Mouse (Mus musculus): ENCODE data around the gene Trpm3. TPM values are rescaled to one million over a fixed set of nuclear protein-coding genes. Genes with fewer than 3 reads are reported as not detected.

Trpm3 gene
- polyA plus RNA-seq, 1 experiment, result 0.22 TPM

- Histone ChIP-seq H3K9me3 (replicated peaks; ENCODE audit: control insufficient read depth, insufficient read depth, low read length, poor library complexity, severe bottlenecking) (peaks cover 4% of the 10 kb centered on the region; the same call in 1 of the 2 replicates), H3K4me1 (ENCODE audit: control insufficient read depth, insufficient read depth, low read length) (no peaks in the 10 kb centered on the region), H3K27ac (ENCODE audit: insufficient read depth, low read length) (no peak overlapping the region), H3K27me3 (ENCODE audit: control insufficient read depth, insufficient read depth, low read length, poor library complexity, severe bottlenecking) (no peaks in the 10 kb centered on the region), H3K4me3 (ENCODE audit: low read depth, low read length) (no peak overlapping the region), H3K36me3 (ENCODE audit: control insufficient read depth, insufficient read depth, low read length, poor library complexity, severe bottlenecking) (no peaks in the 10 kb centered on the region), H3K9ac (ENCODE audit: low read depth, poor library complexity, severe bottlenecking) (no peak overlapping the region)
- TF ChIP-seq EP300 (IDR thresholded peaks at IDR 0.05; ENCODE audit: insufficient read depth, low read depth, low read length), result no peak
Observed at GRCm38 (mm10) chr19:22719027-22719426, 580.2 kb downstream of the Trpm3 start.

DNA sequence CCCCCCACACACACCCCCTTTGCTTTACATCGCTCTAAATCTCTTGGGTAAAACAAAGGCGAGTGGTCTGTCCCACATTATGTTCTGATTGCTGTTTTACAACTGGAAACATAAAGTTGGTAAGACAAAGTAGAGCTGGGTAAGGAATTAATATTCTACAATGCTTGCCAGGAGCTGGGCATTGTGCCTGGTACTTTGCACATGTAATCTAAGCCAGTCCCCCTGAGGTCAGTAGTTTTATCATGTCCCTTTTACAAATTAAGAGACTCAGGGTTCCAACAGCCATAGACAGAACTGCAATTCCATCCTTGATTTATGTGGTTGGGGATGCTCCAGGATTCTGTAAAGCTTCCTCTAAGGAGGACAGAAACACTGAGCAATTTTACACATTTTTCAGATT, 591.0 kb downstream of the Trpm3 start:
- Histone ChIP-seq H3K27me3 (ENCODE audit: control insufficient read depth, insufficient read depth, low read length, poor library complexity, severe bottlenecking) (no peaks in the 10 kb centered on the region), H3K9ac (ENCODE audit: low read depth, poor library complexity, severe bottlenecking) (no peak overlapping the region), H3K9me3 (replicated peaks; ENCODE audit: control insufficient read depth, insufficient read depth, low read length, poor library complexity, severe bottlenecking) (no peaks in the 10 kb centered on the region), H3K36me3 (ENCODE audit: control insufficient read depth, insufficient read depth, low read length, poor library complexity, severe bottlenecking) (no peaks in the 10 kb centered on the region), H3K4me1 (ENCODE audit: control insufficient read depth, insufficient read depth, low read length) (no peaks in the 10 kb centered on the region), H3K4me3 (ENCODE audit: low read depth, low read length) (no peak overlapping the region), H3K27ac (ENCODE audit: insufficient read depth, low read length) (no peak overlapping the region)
- TF ChIP-seq CTCF (IDR thresholded peaks at IDR 0.05; ENCODE audit: low read depth, low read length), result no peak
- no peak for TF ChIP-seq POLR2A (IDR thresholded peaks at IDR 0.05; ENCODE audit: insufficient read depth, low read length)
- TF ChIP-seq EP300 (IDR thresholded peaks at IDR 0.05; ENCODE audit: insufficient read depth, low read depth, low read length), result no peak

GRCm38 (mm10) chr19:22730971-22731370, 592.1 kb downstream of the Trpm3 start:
- no peak overlapping the region for H3K4me3 ChIP-seq (ENCODE audit: low read depth, low read length)
- TF ChIP-seq POLR2A (IDR thresholded peaks at IDR 0.05; ENCODE audit: insufficient read depth, low read length) (no peak), CTCF (IDR thresholded peaks at IDR 0.05; ENCODE audit: low read depth, low read length) (no peak), EP300 (IDR thresholded peaks at IDR 0.05; ENCODE audit: insufficient read depth, low read depth, low read length) (no peak)
- H3K4me1 ChIP-seq (ENCODE audit: control insufficient read depth, insufficient read depth, low read length), result no peaks in the 10 kb centered on the region
- no peaks in the 10 kb centered on the region for H3K27me3 ChIP-seq (ENCODE audit: control insufficient read depth, insufficient read depth, low read length, poor library complexity, severe bottlenecking)
- H3K27ac ChIP-seq (ENCODE audit: insufficient read depth, low read length), result no peak overlapping the region
- H3K9ac ChIP-seq (ENCODE audit: low read depth, poor library complexity, severe bottlenecking), result no peak overlapping the region
- no peaks in the 10 kb centered on the region for H3K36me3 ChIP-seq (ENCODE audit: control insufficient read depth, insufficient read depth, low read length, poor library complexity, severe bottlenecking)
- no peaks in the 10 kb centered on the region for H3K9me3 ChIP-seq (replicated peaks; ENCODE audit: control insufficient read depth, insufficient read depth, low read length, poor library complexity, severe bottlenecking)

GRCm38 (mm10) chr19:22736870-22737269, 598.0 kb downstream of the Trpm3 start:
- Histone ChIP-seq H3K36me3 (ENCODE audit: control insufficient read depth, insufficient read depth, low read length, poor library complexity, severe bottlenecking) (no peaks in the 10 kb centered on the region), H3K4me1 (ENCODE audit: control insufficient read depth, insufficient read depth, low read length) (no peaks in the 10 kb centered on the region)
- TF ChIP-seq POLR2A (IDR thresholded peaks at IDR 0.05; ENCODE audit: insufficient read depth, low read length) (no peak), EP300 (IDR thresholded peaks at IDR 0.05; ENCODE audit: insufficient read depth, low read depth, low read length) (no peak), CTCF (IDR thresholded peaks at IDR 0.05; ENCODE audit: low read depth, low read length) (no peak)

GRCm38 (mm10) chr19:22739240-22739639, 600.4 kb downstream of the Trpm3 start:
- Histone ChIP-seq H3K4me1 (ENCODE audit: control insufficient read depth, insufficient read depth, low read length) (no peaks in the 10 kb centered on the region), H3K27ac (ENCODE audit: insufficient read depth, low read length) (no peak overlapping the region), H3K9me3 (replicated peaks; ENCODE audit: control insufficient read depth, insufficient read depth, low read length, poor library complexity, severe bottlenecking) (no peaks in the 10 kb centered on the region), H3K36me3 (ENCODE audit: control insufficient read depth, insufficient read depth, low read length, poor library complexity, severe bottlenecking) (no peaks in the 10 kb centered on the region), H3K9ac (ENCODE audit: low read depth, poor library complexity, severe bottlenecking) (no peak overlapping the region), H3K27me3 (ENCODE audit: control insufficient read depth, insufficient read depth, low read length, poor library complexity, severe bottlenecking) (no peaks in the 10 kb centered on the region), H3K4me3 (ENCODE audit: low read depth, low read length) (no peak overlapping the region)
- TF ChIP-seq POLR2A (IDR thresholded peaks at IDR 0.05; ENCODE audit: insufficient read depth, low read length), result no peak
- no peak for TF ChIP-seq EP300 (IDR thresholded peaks at IDR 0.05; ENCODE audit: insufficient read depth, low read depth, low read length)
- TF ChIP-seq CTCF (IDR thresholded peaks at IDR 0.05; ENCODE audit: low read depth, low read length), result no peak

More at GRCm38 (mm10) chr19:22736870-22737269, 598.0 kb downstream of the Trpm3 start:
- Histone ChIP-seq H3K9me3 (replicated peaks; ENCODE audit: control insufficient read depth, insufficient read depth, low read length, poor library complexity, severe bottlenecking) (no peaks in the 10 kb centered on the region), H3K27ac (ENCODE audit: insufficient read depth, low read length) (no peak overlapping the region), H3K4me3 (ENCODE audit: low read depth, low read length) (no peak overlapping the region), H3K27me3 (ENCODE audit: control insufficient read depth, insufficient read depth, low read length, poor library complexity, severe bottlenecking) (no peaks in the 10 kb centered on the region), H3K9ac (ENCODE audit: low read depth, poor library complexity, severe bottlenecking) (no peak overlapping the region)

DNA sequence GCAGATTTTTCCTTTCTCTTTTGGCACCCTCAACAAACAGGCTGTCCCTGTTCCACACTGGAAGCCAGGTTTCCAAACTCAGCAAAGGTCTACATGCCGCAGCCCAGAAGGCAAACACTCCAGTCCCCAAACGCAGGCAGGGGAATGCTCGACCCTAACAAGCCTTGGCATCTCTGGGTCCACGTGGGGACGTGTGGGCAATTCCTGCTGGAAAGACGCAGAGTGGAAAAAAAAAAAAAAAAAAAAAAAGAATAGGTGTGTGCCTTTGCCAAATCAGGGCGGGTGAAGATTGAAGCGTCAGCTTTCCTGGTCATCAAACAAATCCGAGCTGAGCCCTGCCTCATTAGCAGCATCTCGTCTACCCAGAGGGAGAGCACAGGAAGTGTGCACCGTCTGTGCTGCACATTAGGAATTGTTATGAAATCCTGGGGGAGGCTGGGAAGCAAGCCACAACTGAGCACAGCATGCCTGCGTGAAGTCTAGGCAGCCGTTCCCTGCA, 614.5 kb downstream of the Trpm3 start:
- H3K9me3 ChIP-seq (replicated peaks; ENCODE audit: control insufficient read depth, insufficient read depth, low read length, poor library complexity, severe bottlenecking), result no peaks in the 10 kb centered on the region
- H3K36me3 ChIP-seq (ENCODE audit: control insufficient read depth, insufficient read depth, low read length, poor library complexity, severe bottlenecking), result no peaks in the 10 kb centered on the region
- H3K27ac ChIP-seq (ENCODE audit: insufficient read depth, low read length), result no peak overlapping the region
- H3K4me3 ChIP-seq (ENCODE audit: low read depth, low read length), result no peak overlapping the region
- H3K9ac ChIP-seq (ENCODE audit: low read depth, poor library complexity, severe bottlenecking), result no peak overlapping the region
- no peaks in the 10 kb centered on the region for H3K27me3 ChIP-seq (ENCODE audit: control insufficient read depth, insufficient read depth, low read length, poor library complexity, severe bottlenecking)
- H3K4me1 ChIP-seq (ENCODE audit: control insufficient read depth, insufficient read depth, low read length), result no peaks in the 10 kb centered on the region
- TF ChIP-seq CTCF (IDR thresholded peaks at IDR 0.05; ENCODE audit: low read depth, low read length), result no peak
- no peak for TF ChIP-seq EP300 (IDR thresholded peaks at IDR 0.05; ENCODE audit: insufficient read depth, low read depth, low read length)
- no peak for TF ChIP-seq POLR2A (IDR thresholded peaks at IDR 0.05; ENCODE audit: insufficient read depth, low read length)
